Mouse (Mus musculus) MEL (cell line): ENCODE results near the gene Nr3c2. TPM values are rescaled to one million over a fixed set of nuclear protein-coding genes. Genes with fewer than 3 reads are reported as not detected.

Source experiments
- DNase-seq: peaks from one replicate; pipeline ENCODE4 v3.0.0; 2011; ENCODE audit warnings: low read depth, low spot score
- H3K27ac ChIP-seq: 2 replicates; pipeline ENCODE4 v1.5.1; 2012; ENCODE audit warnings: low read depth, mild to moderate bottlenecking, control low read depth, low read length, moderate library complexity; ENCODE audit not compliant: control insufficient read depth
- H3K27me3 ChIP-seq, 2 experiments: fragments of 150-350 bp in 1 of 2; sonication (generic) in 1 of 2; 2 replicates each; pipeline ENCODE4 v1.6.1; 2012; ENCODE audit warnings: low read length in 2 of 2, mild to moderate bottlenecking in 2 of 2, improper control_type of control experiment in 1 of 2, moderate library complexity in 1 of 2; ENCODE audit not compliant: insufficient read depth in 2 of 2, control insufficient read depth in 1 of 2
- H3K36me3 ChIP-seq, 2 experiments: 2 replicates each; pipeline ENCODE4 v1.6.1; 2012 to 2014; ENCODE audit warnings: low read length in 2 of 2, improper control_type of control experiment in 1 of 2, inconsistent platforms in 1 of 2, mild to moderate bottlenecking in 1 of 2; ENCODE audit not compliant: insufficient read depth in 2 of 2, control insufficient read depth in 1 of 2
- H3K4me1 ChIP-seq, 2 experiments: fragments of 150-350 bp in 1 of 2; sonication (generic) in 1 of 2; 2 replicates each; pipeline ENCODE4 v1.6.1; 2012; ENCODE audit warnings: low read length in 2 of 2, improper control_type of control experiment in 1 of 2, mild to moderate bottlenecking in 1 of 2; ENCODE audit not compliant: insufficient read depth in 2 of 2, control insufficient read depth in 1 of 2
- H3K4me3 ChIP-seq, 2 experiments: fragments of 150-350 bp in 1 of 2; sonication (generic) in 1 of 2; 2 replicates each; pipeline ENCODE4 v1.5.1; 2012; ENCODE audit warnings: low read depth in 2 of 2, low read length in 2 of 2, mild to moderate bottlenecking in 2 of 2, moderate library complexity in 2 of 2, control low read depth in 1 of 2, improper control_type of control experiment in 1 of 2; ENCODE audit not compliant: control insufficient read depth in 1 of 2, insufficient read depth in 1 of 2
- H3K79me2 ChIP-seq: 2 replicates; pipeline ENCODE4 v1.6.1; 2012; ENCODE audit warnings: mild to moderate bottlenecking, low read length, moderate library complexity; ENCODE audit not compliant: control insufficient read depth, poor library complexity, insufficient read depth
- H3K9ac ChIP-seq: 2 replicates; pipeline ENCODE4 v1.6.1; 2012; ENCODE audit warnings: low read depth, mild to moderate bottlenecking, control low read depth, low read length, moderate library complexity; ENCODE audit not compliant: control insufficient read depth, poor library complexity, severe bottlenecking
- H3K9me3 ChIP-seq: fragments of 150-350 bp; sonication (generic); replicated peaks from 2 replicates; pipeline ENCODE4 v1.6.1; 2012; ENCODE audit warnings: mild to moderate bottlenecking, low read length, improper control_type of control experiment, moderate library complexity; ENCODE audit not compliant: insufficient read depth
- BHLHE40 ChIP-seq: IDR thresholded peaks from 2 replicates; pipeline ENCODE4 v1.6.1; 2012; ENCODE audit warnings: low read depth, mild to moderate bottlenecking, inconsistent platforms, low read length, improper control_type of control experiment, borderline replicate concordance
- CHD1 ChIP-seq: IDR thresholded peaks from 2 replicates; pipeline ENCODE4 v1.6.1; 2012; ENCODE audit warnings: low read depth, mild to moderate bottlenecking, inconsistent platforms, low read length, improper control_type of control experiment
- CHD2 ChIP-seq: IDR thresholded peaks from 2 replicates; pipeline ENCODE4 v1.6.1; 2011; ENCODE audit warnings: low read length, improper control_type of control experiment
- CTCF ChIP-seq, 3 experiments: IDR thresholded peaks in 2 of 3; conservative IDR thresholded peaks in 1 of 3; 2 replicates each; pipeline ENCODE4 v1.5.1; 2011 to 2012; ENCODE audit warnings: low read length in 3 of 3, low read depth in 2 of 3, mild to moderate bottlenecking in 2 of 3, improper control_type of control experiment in 1 of 3, inconsistent platforms in 1 of 3, mixed read lengths in 1 of 3, moderate library complexity in 1 of 3; ENCODE audit not compliant: control insufficient read depth in 1 of 3, insufficient read depth in 1 of 3, poor library complexity in 1 of 3, severe bottlenecking in 1 of 3
- ELF1 ChIP-seq: IDR thresholded peaks from 2 replicates; pipeline ENCODE4 v1.6.1; 2014; ENCODE audit warnings: low read depth, mild to moderate bottlenecking, inconsistent platforms, low read length, improper control_type of control experiment, moderate library complexity
- EP300 ChIP-seq, 2 experiments: IDR thresholded peaks; 2 replicates each; pipeline ENCODE4 v1.6.1; 2011; ENCODE audit warnings: improper control_type of control experiment in 2 of 2, low read length in 2 of 2, low read depth in 1 of 2, mild to moderate bottlenecking in 1 of 2
- GABPA ChIP-seq: IDR thresholded peaks from 2 replicates; pipeline ENCODE4 v1.6.1; 2012; ENCODE audit warnings: low read depth, mild to moderate bottlenecking, inconsistent platforms, low read length, improper control_type of control experiment, moderate library complexity
- GATA1 ChIP-seq: IDR thresholded peaks from 2 replicates; pipeline ENCODE4 v1.6.1; 2011; ENCODE audit warnings: low read depth, low read length, improper control_type of control experiment
- HCFC1 ChIP-seq: IDR thresholded peaks from 2 replicates; pipeline ENCODE4 v1.6.1; 2012; ENCODE audit warnings: low read depth, mild to moderate bottlenecking, inconsistent platforms, low read length, improper control_type of control experiment, moderate library complexity
- JUND ChIP-seq: IDR thresholded peaks from 2 replicates; pipeline ENCODE4 v1.6.1; 2011; ENCODE audit warnings: low read depth, mild to moderate bottlenecking, improper control_type of control experiment, low read length
- MAFK ChIP-seq: IDR thresholded peaks from 2 replicates; pipeline ENCODE4 v1.6.1; 2011; ENCODE audit warnings: low read depth, mild to moderate bottlenecking, low read length, improper control_type of control experiment, borderline replicate concordance
- MAZ ChIP-seq: IDR thresholded peaks from 2 replicates; pipeline ENCODE4 v1.6.1; 2012; ENCODE audit warnings: low read depth, mild to moderate bottlenecking, inconsistent platforms, low read length, improper control_type of control experiment
- MYB ChIP-seq: IDR thresholded peaks from 2 replicates; pipeline ENCODE4 v1.6.1; 2011; ENCODE audit warnings: mild to moderate bottlenecking, low read depth, low read length, improper control_type of control experiment
- MYC ChIP-seq: IDR thresholded peaks from 2 replicates; pipeline ENCODE4 v1.6.1; 2011; ENCODE audit warnings: low read depth, mild to moderate bottlenecking, low read length, improper control_type of control experiment, moderate library complexity
- NELFE ChIP-seq: IDR thresholded peaks from 2 replicates; pipeline ENCODE4 v1.6.1; 2011; ENCODE audit warnings: low read depth, low read length, improper control_type of control experiment
- POLR2A ChIP-seq, 2 experiments: IDR thresholded peaks; 2 replicates each; pipeline ENCODE4 v1.6.1; 2011 to 2012; ENCODE audit warnings: low read length in 2 of 2, mild to moderate bottlenecking in 2 of 2, control low read depth in 1 of 2, improper control_type of control experiment in 1 of 2, low read depth in 1 of 2, moderate library complexity in 1 of 2; ENCODE audit not compliant: control insufficient read depth in 1 of 2, insufficient read depth in 1 of 2, poor library complexity in 1 of 2
- POLR2AphosphoS5 ChIP-seq: IDR thresholded peaks from 2 replicates; pipeline ENCODE4 v1.6.1; 2012; ENCODE audit warnings: low read depth, borderline replicate concordance, mild to moderate bottlenecking, inconsistent platforms, low read length, moderate library complexity, mixed read lengths
- RCOR1 ChIP-seq: IDR thresholded peaks from 2 replicates; pipeline ENCODE4 v1.6.1; 2012; ENCODE audit warnings: low read depth, mild to moderate bottlenecking, inconsistent platforms, low read length, improper control_type of control experiment
- SMC3 ChIP-seq: IDR thresholded peaks from 2 replicates; pipeline ENCODE4 v1.6.1; 2011; ENCODE audit warnings: low read depth, low read length, improper control_type of control experiment
- TCF12 ChIP-seq: IDR thresholded peaks from 2 replicates; pipeline ENCODE4 v1.6.1; 2014; ENCODE audit warnings: low read depth, mild to moderate bottlenecking, inconsistent platforms, low read length, improper control_type of control experiment, moderate library complexity
- USF2 ChIP-seq, 2 experiments: IDR thresholded peaks; 2 replicates each; pipeline ENCODE4 v1.6.1; 2011 to 2012; ENCODE audit warnings: improper control_type of control experiment in 2 of 2, low read length in 2 of 2, borderline replicate concordance in 1 of 2, inconsistent platforms in 1 of 2, low read depth in 1 of 2, mild to moderate bottlenecking in 1 of 2; ENCODE audit not compliant: insufficient read depth in 1 of 2
- ZC3H11A ChIP-seq: IDR thresholded peaks from 2 replicates; pipeline ENCODE4 v1.6.1; 2012; ENCODE audit warnings: low read depth, mild to moderate bottlenecking, inconsistent platforms, low read length, improper control_type of control experiment
- ZKSCAN1 ChIP-seq: IDR thresholded peaks from 2 replicates; pipeline ENCODE4 v1.6.1; 2012; ENCODE audit warnings: low read depth, mild to moderate bottlenecking, inconsistent platforms, low read length, improper control_type of control experiment, moderate library complexity
- ZNF384 ChIP-seq: IDR thresholded peaks from 2 replicates; pipeline ENCODE4 v1.6.1; 2012; ENCODE audit warnings: low read depth, mild to moderate bottlenecking, inconsistent platforms, low read length, improper control_type of control experiment
- polyA plus RNA-seq, 2 experiments: library from polyadenylated mRNA; stranded (reverse) in 1 of 2; unstranded in 1 of 2; fragments of >175 nt in 1 of 2; fragments of >200 nt in 1 of 2; gene quantifications; 2 replicates each; pipeline versions ENCODE4 v1.2.1 to v1.2.4; 2012; ENCODE audit warnings: low replicate concordance in 2 of 2, low read depth in 1 of 2; ENCODE audit not compliant: insufficient read length in 2 of 2, insufficient read depth in 1 of 2, missing spikeins in 1 of 2
- total RNA-seq: library from RNA; depleted of rRNA; stranded (reverse); fragments of 300-350 nt; gene quantifications from 2 replicates; pipeline ENCODE4 v1.2.3, GENCODE M21; 2012

The Nr3c2 gene
- total and polyA plus RNA-seq, 3 experiments: 1.0 to 1.5 TPM; not detected in 1

DNA sequence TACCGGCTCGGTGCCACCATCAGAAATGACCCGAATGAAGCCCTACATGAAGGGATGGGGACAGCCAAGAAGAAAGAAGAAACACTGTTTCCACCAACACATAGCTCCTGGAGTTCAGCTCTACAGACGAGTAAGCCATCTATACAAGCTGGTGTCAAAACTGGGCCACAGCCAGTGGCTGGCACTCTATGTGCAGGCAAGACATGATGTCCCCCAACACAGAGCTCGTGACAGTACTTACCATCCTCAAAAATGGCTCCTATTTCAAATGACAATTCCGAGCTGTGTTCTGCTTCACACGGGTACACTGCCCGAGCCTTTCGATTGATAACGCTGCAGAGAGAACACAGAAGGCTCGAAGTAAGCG is 357.8 kb downstream of the Nr3c2 start:
- Histone ChIP-seq H3K79me2 (no peaks in the 10 kb centered on the region), H3K4me3 (no peak overlapping the region), H3K27me3 (no peaks in the 10 kb centered on the region), H3K4me1 (no peaks in the 10 kb centered on the region), H3K9ac (no peak overlapping the region), H3K36me3 (no peaks in the 10 kb centered on the region), H3K27ac (no peak overlapping the region), H3K9me3 (no peaks in the 10 kb centered on the region)
- no peak for DNase-seq
- TF ChIP-seq TCF12: no peak
- no peak for TF ChIP-seq NELFE
- no peak for TF ChIP-seq MYC
- no peak for TF ChIP-seq CHD2
- TF ChIP-seq CTCF (IDR thresholded peaks at IDR 0.05 in 2 of 3, conservative IDR thresholded peaks at IDR 0.05 in 1 of 3; ENCODE audit: control insufficient read depth in 1 of 3, insufficient read depth in 1 of 3, low read depth in 2 of 3, low read length in 3 of 3, poor library complexity in 1 of 3, severe bottlenecking in 1 of 3): no peak
- no peak for TF ChIP-seq GABPA
- no peak for TF ChIP-seq ELF1
- TF ChIP-seq MAZ: no peak
- no peak for TF ChIP-seq CHD1
- TF ChIP-seq POLR2A (IDR thresholded peaks at IDR 0.05; ENCODE audit: control insufficient read depth in 1 of 2, insufficient read depth in 1 of 2, low read depth in 1 of 2, low read length in 2 of 2, poor library complexity in 1 of 2): no peak
- no peak for TF ChIP-seq MYB
- TF ChIP-seq GATA1: no peak
- TF ChIP-seq JUND: no peak
- no peak for TF ChIP-seq HCFC1
- TF ChIP-seq RCOR1: no peak
- TF ChIP-seq ZKSCAN1: no peak
- no peak for TF ChIP-seq POLR2AphosphoS5
- no peak for TF ChIP-seq USF2 (IDR thresholded peaks at IDR 0.05; ENCODE audit: borderline replicate concordance in 1 of 2, insufficient read depth in 1 of 2, low read depth in 1 of 2, low read length in 2 of 2)
- TF ChIP-seq SMC3: no peak
- TF ChIP-seq ZC3H11A: no peak
- TF ChIP-seq, all 39 proteins: peak for 0

- TF ChIP-seq EP300 (IDR thresholded peaks at IDR 0.05; ENCODE audit: low read depth in 1 of 2, low read length in 2 of 2) (no peak), NELFE (no peak), MAFK (no peak), ZNF384 (no peak), BHLHE40 (no peak), MYC (no peak)
- H3K36me3 ChIP-seq: no peaks in the 10 kb centered on the region
- no peak overlapping the region for H3K4me3 ChIP-seq
- no peaks in the 10 kb centered on the region for H3K4me1 ChIP-seq
- H3K9ac ChIP-seq: no peak overlapping the region
- DNase-seq: no peak
- no peaks in the 10 kb centered on the region for H3K79me2 ChIP-seq
- H3K27ac ChIP-seq: no peak overlapping the region
- no peaks in the 10 kb centered on the region for H3K9me3 ChIP-seq
- no peaks in the 10 kb centered on the region for H3K27me3 ChIP-seq
Observed at GRCm38 (mm10) chr8:77261215-77261614, 362.0 kb downstream of the Nr3c2 start.
